Mouse (Mus musculus) thymus, postnatal 4 days (tissue): ENCODE measurements around the gene Gpbp1l1.

Experiments used
- DNase-seq: peaks from one replicate; pipeline ENCODE4 v3.0.0; 2021

Gene Gpbp1l1

DNA sequence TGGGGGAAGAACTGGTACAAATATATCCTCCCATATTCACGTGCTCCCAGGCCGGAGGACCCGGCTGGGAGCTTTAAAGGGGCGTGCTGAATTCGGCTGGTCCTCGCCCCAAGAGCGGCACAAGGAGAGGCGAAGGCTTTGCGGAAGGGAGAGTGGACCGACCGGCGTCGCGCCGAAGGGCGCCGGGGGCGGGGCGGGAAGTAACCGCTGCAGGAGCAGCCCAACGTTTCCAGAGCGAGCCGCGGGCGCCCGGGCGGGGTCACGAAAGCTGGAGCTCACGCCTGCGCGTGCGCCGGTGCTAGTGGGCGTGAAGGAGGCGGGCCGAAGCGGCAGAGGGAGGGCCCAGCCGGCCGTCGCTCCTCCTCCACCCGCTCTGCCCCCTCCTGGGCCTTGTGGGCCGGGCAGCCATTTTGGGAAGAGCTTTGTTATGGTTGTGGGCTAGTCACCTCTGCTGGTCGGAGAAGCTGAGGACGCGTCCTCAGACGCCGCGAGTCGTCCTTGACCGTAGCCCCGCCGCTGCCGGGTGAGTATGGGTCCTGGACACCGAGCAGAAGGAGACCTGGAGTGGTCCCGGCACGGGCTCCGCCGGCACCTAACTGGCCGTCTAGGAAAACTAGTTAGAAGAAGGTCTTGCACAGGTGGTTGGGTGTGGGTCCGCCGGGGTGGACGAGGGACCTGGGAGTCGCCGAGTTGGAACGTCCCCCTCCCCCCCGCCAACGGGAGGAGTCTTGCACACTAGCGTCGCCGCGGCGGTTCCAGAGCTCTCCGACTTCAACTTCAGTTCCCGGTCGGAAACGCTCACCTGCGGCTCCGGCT is at the start of gene Gpbp1l1:
Gpbp1l1 (plus strand) TSS at position 353 of the 816 bp plus-strand sequence.
- DNase-seq, result peak; percentile 99

DNA sequence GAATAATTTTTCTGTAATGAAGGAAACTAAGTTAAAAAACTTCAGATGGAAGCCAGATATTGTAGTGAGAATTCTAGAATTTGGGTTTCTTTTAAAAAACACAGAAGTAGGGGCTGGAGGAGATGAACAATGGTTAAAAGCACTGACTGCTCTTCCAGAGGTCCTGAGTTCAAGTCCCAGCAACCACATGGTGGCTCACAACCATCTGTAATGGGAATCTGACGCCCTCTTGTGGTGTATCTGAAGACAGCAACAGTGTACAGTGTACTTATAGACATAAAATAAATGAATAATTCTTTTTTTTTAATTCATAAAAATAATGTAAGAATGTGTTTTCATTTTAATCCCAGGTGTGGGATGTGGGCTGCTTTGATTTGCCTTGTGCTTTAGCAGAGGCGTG is 26.3 kb upstream of the Gpbp1l1 start:
- DNase-seq, result no peak

DNA sequence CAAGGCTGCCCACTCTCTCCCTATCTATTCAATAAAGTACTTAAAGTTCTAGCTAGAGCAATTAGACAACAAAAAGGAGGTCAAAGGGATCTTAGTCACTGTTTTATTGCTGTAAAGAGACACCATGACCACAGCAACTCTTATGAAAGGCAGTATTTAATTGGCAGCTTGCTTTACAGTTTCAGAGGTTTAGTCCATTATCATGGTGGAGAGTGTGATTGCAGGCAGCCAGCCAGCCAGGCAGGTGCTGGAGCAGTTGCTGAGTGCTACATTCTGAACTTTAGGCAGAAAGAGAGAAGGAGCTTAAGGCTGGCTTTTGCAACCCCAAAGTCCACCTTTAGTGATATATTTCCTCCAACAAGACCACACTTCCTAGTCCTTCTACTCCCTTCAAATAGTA is 21.1 kb upstream of the Gpbp1l1 start:
- no peak for DNase-seq

DNA sequence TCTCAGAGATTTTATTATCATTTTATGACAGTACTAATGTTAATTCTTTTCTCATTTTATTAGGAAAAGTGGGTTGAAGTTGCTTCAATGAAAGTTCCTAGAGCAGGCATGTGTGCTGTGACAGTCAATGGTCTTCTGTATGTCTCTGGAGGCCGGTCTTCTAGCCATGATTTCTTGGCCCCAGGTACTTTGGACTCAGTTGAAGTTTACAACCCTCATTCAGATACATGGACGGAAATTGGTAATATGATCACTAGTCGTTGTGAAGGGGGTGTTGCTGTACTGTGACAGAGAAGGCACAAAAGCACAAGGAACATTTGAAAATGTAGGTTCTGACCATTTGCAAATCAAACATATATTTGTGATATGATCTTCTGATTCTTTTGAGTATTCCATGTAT is 19.7 kb upstream of the Gpbp1l1 start:
- DNase-seq, result no peak

DNA sequence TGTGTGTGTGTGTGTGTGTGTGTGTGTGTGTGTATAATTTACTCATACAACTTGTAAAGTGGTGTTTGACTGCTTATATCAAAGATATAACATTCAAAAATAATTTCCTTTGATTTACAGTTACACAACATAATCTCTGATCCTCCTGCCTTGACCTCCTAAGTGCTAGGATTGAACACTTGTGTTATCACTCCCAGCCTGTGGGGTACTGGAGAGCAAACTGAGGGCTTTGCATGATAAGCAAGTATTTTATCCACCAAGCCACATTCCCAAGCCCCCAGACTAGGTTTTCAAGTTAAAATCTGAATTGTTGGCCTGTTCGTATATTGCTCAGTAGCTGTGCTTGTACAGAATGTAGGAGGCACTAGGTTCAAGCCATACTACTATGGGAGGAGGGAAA is 7.0 kb upstream of the Gpbp1l1 start:
- no peak for DNase-seq

DNA sequence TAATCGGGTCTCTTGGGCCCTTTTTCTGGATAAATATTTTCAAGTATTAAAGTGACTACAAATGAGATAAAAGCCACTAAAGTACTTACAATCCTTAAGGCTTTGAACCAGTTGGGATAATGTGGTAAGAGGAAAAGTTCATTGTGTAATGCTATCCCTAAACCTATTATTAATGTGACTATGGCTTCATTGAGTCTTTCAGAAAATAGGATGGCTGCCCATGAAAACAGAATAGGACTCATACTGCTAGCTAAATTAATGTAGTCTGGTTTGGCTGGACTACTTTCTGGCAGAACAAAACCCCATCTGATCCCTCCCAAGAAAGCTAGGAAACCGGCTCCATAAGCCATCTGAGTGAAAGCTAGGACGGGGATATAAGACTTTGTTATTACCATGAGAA is 4.4 kb upstream of the Gpbp1l1 start:
- DNase-seq, result no peak

DNA sequence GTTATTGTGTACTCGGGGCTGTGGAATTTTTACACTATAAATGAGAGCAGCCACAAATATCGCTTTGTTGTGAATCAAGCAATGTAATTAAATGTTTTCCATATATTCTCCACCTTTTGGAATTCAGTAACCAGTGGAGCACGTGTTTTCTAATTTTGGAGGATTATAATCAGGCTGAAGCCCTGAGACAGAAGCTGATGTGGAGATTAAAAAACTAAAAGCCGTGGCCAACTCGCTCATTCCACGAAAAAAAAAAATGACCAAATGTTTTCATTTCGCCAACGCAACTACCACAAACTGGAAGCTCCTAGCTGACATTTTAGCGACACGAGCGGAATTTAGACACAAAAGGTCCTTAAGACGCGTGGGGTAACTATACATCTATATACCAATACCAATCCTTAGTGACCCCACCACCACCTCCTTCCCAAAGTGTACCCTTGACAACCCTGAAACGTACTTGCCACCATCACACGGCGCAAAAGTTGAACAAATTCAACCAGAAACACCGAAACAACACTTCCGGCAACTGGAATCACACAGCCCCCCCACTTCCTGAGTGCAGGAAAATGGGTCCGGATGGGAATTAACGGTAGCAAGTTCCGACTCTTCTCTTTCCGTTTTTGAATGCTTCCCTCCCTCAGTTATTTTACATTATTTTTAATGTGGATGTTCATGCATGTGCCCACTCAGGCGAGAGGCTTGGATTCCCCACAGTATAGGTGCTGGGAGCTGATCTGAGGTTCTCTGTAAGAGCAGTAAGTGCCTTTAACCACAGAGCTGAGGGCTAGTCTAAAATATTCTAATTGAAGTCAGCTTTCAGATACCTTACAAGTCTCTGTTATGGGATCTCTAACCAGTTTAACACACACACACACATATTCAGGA is 1.8 kb upstream of the Gpbp1l1 start, which contains the start of gene Tmem69:
Tmem69 (minus strand) TSS at position 524 of the 888 bp plus-strand sequence.
- peak; percentile 79 for DNase-seq

DNA sequence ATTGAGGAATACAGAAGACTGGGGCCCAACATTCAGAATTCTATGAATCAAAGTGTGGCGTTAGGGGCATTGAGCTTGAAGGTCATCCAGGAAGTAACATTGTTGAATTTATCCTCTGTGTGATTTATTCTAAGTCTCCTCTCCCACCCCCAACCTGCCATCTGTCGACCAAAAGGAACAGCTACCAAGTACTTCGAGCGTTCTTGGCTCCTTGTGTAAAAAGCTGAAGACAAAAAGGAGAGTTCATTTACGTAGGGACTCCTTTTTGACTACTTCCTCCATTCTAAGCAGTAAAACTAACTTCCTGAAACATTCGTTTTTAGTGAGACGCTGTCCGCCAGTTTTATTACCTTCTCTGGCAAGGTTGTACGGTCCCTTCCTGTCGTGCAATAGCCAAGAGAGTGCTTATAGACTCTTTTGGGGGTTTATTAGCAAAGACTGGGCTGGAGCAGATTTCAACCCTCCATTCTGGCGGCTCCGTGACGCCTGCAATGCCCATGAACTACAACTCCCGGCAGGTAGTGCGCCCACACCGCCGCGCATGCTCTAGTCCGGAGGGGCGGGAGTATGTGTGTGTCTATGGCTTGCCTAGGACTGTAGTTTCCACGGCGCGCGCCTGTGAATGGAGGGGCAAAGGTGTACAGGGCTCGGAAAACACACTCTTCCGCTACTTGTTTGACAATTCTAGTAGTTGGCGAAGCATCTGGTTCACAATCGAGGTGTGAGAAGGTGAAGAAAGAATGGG is 725 bp upstream of the Gpbp1l1 start:
- peak; percentile 94 for DNase-seq

DNA sequence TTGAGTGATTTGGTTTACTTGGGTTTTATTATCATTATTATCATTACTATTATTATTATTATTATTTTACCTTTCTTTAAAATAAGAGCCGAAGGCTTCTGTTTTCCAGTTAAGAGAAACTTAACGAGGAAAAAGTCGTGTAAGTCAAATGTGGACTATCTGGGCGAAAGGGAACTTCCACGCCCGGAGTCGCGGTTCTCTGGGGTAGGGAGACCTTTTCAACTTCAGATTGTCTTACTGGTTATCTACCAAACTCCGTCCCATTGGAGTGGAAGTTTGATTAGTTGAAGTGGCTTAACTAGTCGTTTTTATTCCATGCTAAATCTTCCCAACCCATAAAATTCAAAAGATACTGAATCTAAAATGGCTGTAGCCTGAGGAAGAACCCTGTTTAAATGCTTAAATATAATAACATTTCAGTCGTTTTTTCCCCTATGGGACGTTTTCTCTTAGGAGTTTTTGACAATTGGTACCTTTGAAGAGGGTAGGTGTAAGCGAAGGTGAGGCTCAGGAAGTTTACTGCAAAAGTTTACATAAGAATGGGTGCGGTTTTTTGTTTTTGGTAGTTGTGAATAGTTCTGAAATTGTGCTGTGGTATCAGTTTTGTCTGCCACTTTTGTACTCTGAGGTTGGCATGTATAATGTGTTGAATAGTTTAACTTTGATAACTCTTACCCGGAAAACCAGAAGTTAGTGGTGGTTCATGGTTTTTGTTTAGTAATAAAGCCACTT is 859 bp downstream of the Gpbp1l1 start:
- DNase-seq, result no peak

DNA sequence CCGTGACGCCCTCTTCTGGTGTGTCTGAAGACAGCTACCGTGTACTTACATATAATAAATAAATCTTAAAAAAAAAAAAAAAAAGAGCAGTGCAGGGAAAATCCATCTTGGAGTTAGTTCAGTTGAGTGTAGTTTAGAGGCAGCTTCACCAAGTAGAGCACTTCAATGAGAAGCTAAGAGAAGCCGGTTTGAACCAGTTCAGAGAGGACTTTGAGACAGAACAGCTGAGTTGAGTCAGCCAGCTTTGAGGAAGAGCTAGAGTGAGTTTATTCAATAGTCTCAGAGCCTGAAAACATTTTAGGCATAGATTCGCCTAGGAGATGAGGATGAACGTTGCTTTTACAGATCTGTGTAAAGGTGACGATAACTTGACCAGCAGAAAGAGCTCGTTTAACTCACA is 38.3 kb downstream of the Gpbp1l1 start:
- DNase-seq, result no peak

DNA sequence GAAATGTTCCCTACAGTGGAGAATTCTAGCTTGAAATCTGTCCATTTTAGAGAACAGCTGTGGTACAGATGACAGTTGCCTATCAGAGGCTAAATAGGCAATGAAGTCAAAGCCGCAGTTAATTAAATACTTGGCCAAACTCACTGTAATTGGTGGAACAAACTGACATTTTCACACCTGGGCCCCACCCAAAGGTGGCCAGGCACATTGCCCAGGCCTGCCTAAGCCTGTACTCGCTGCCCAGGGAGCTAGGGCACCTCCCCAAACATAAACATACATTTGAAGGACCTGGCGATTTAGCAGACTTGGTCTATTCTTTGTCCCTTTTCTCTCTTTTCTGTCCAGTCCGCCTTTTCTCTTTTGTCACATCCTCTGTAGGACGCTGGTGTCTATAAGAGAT is 38.9 kb downstream of the Gpbp1l1 start, which contains the start of gene Ccdc17:
Ccdc17 (plus strand) TSS at position 276 of the 400 bp plus-strand sequence.
- no peak for DNase-seq

DNA sequence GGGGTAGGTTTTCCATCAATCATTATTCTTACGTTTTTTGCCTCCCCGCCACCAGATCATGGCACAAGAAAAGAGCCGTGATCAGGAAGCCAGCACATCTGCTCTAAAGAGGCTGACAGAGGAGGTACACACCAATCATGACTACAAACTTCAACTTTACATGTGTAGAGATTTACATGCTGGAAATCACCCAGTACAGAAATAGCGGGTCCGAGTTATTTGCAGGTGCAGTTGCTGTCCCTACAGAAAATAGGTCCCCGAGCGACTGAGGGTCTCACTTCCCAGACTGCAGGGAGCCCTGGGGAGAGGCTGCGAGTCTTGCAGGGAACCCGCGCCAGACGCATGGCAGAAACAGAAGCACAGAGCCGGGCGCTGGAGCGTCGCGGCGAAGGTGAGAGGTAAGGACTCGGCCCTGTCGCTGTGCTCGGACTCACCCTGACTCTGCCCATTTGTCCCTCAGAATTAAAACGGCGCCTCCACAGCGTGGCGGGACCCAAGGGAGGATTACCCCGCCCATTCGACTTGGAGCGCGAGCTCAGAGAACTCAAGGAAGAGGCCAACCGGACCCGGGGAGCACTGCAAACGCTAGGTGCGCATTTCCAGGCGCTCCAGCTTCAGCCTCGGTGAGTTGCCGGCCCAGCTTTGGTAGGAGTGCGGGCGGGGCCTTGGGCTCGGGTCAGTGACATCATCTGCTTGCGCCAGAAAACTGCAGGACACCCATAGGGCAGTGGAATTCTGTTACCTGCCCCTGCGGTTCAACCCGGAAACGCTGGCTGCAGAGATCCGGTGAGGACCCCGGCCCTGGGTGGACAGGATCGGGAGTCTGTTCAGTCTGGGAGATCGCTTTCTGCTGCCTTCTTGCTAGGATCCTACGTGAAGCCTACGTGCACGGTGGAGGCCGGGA is 39.8 kb downstream of the Gpbp1l1 start:
- DNase-seq, result peak; percentile 71

DNA sequence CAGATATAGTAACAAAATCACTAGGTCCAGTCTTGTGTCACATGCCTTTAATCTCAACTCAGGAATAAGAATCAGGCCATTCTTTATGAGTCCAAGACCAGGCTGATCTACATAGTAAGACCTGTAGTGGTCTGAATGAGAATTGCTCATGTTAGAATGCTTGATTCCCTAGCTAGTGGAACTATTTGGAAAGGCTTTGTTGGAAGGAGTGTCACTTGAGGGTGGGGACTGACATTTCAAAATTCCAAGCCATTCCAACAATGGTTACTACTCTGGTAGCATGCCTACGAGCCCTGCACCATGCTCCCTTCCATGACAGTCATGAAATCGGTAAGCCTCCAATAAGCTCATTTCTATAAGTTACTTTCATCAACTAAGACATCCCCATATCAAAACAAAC is 55.2 kb downstream of the Gpbp1l1 start:
- no peak for DNase-seq

DNA sequence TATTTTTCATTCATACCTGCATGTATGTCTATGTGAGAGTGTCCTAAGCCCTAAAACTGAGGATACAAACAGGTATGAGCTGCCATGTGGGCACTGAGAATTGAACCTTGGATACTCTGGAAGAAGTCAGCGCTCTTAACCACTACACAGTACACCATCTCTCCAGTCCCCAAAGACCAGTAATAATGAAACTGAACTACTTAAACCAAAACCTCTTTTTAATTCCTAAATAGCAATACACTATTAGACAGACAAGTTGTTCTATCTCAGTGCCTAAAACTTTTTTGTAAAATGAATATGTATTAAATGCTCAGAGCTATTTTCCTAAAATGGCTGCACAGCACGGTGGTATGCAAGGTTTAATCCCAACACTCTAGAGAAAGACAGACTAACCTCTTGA is 57.8 kb downstream of the Gpbp1l1 start:
- no peak for DNase-seq

DNA sequence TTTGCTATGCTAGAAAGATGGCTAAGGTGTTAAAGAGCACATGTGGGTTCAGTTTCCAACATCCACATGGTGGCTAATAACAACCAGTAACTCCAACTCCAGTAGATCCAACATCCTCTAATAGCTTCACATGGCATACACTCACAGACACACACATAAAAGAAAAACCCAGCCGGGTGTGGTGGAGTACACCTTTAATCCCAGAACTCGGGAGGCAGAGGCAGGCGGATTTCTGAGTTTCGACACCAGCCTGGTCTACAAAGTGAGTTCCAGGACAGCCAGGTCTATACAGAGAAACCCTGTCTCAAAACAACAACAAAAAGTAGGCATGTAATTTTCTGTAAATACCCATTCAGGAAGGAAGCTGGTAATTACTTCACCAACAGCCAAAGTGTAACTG is 67.4 kb downstream of the Gpbp1l1 start:
- DNase-seq, result no peak

DNA sequence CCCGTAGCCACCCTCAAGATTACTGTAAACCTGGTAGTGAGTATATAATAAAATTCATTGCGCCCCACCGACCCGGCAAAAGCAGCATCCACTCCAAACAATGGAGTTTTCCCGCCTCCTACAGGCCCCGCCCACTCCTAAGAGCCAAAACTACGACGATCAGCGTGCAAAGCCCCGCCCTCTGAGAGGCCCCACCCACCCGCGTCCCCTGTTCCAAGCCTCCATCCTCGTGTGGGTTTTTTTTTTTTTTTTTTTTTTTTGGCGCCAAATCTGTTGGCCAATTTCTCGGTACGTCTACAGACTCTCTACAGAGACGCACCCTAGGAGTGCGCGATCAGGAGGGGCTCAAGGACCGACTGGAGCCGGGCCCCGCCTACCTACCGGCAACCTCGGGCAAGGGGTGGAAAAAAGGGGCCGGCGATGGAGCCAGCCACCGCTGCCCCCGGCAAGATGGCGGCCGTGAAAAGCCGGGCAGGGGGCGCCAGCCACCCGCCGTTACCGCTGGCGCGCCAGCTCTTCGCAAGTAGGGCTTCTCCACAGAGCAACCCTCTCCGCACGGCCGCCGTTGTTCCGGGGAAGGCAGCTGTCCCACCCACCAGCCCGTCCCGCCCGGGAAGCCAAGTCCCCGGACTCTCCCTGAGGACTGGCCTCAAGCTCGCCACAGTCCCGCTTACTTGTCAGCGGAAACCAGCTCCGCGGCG is 69.3 kb downstream of the Gpbp1l1 start:
- peak; percentile 89 for DNase-seq

DNA sequence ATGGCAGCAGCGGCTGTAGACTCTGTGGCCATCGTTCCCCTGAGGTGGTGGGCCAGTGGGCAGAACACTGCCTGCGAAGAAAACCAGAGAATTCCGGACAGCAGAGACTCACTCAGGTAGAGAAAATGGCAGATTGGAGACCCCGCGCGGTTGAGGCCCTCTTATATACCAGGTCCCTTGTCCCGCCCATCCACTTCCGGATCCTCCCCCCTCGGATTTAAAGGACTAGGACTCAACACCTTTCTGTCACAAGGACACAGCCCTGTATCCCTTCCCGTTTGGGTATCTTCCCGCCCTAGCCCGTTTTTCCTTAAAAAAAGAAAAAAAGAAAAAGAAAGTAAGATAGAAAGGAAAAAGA is 69.9 kb downstream of the Gpbp1l1 start:
- DNase-seq, result peak; percentile 92

DNA sequence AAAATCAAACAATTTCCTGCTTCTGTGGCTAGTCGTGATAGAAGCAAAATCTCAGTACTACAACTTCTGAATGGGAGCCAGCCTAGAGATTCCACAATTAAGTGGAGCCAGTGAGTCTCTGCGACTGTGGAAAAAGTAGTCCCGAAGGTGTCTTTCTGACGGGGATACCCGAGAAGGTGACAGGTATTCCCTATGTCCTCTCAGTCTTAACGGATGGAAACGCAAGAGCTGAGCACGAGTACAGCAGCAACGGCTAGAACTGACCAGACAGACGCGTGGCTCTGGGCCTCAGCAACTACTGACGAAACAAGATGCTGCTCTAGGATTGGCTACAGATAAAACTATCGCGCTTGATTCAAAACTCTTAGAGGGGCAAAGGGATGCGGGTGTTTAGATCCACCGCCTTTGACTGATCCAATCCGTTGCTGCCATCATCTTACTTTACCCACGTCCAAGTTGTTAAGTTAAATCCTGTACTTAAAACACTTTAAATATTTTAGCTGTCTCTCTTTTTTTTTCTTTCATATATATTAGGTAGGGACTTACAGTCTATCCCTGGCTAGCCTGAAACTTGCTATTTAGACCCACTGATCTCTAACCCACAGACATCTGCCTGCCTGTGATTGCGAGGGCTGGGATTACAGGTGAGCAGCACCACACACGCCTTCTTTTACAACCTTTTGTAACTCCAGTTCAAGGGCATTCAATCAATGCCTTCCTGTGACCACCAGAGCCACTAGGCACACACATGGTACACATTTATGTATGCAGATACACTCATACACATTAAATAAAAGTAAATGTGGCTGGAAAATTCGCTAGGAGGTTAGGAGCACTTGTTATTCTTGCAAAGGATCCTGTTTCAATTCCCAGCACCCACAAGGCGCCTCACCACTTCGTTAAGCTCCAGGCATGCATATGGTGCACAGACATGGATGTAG is 70.5 kb downstream of the Gpbp1l1 start, which contains the start of gene Nasp:
Nasp (minus strand) TSS at position 220 of the 941 bp plus-strand sequence.
- DNase-seq, result peak; percentile 73

DNA sequence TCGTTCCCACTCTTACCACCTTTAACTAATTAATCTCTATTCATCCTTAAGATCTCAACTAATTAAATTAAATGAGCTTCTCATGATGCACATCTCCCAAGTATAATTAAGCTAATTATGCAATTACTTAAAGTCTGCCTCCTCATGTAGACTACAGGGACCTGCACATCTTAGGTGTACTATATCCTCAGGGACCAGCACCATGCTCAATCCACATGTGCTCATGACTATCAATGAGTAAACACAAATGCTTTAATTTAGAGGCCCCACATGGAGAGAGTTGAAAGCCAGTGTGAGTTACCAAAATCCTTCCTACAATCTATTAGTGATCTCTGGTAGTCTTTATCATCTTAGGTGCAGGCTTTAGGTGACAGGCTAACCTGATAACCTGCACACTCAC is 77.7 kb downstream of the Gpbp1l1 start:
- DNase-seq, result no peak
